Mouse (Mus musculus) limb, embryonic 15.5 days (tissue): ENCODE data around the gene Fanci. TPM values are rescaled to one million over a fixed set of nuclear protein-coding genes. Genes with fewer than 3 reads are reported as not detected.
A peak's percentile ranks its signal among the peaks of the same experiment; 100 is the strongest.

Experiments used
- ATAC-seq: fragments of 200-750 bp; cut with Nextera tagmentation; 2 replicates; pipeline ENCODE4 v1.8.0; 2017; ENCODE audit warnings: low read depth, moderate TSS enrichment; ENCODE audit not compliant: insufficient number of reproducible peaks, low FRiP score, low TSS enrichment
- H3K27ac ChIP-seq: fragments of 300-500 bp; sonication (generic); 2 replicates; pipeline ENCODE4 v1.5.1; 2015; ENCODE audit warnings: moderate library complexity, mild to moderate bottlenecking, inconsistent platforms
- H3K27me3 ChIP-seq: fragments of 300-500 bp; sonication (generic); 2 replicates; pipeline ENCODE4 v1.6.1; 2015; ENCODE audit warnings: inconsistent platforms
- H3K36me3 ChIP-seq: fragments of 300-500 bp; sonication (generic); 2 replicates; pipeline ENCODE4 v1.6.1; 2015; ENCODE audit warnings: inconsistent platforms
- H3K4me1 ChIP-seq: fragments of 300-500 bp; sonication (generic); 2 replicates; pipeline ENCODE4 v1.6.1; 2015; ENCODE audit warnings: inconsistent platforms
- H3K4me2 ChIP-seq: fragments of 300-500 bp; sonication (generic); 2 replicates; pipeline ENCODE4 v1.6.1; 2015; ENCODE audit warnings: mild to moderate bottlenecking, inconsistent platforms
- H3K4me3 ChIP-seq: fragments of 300-500 bp; sonication (generic); 2 replicates; pipeline ENCODE4 v1.5.1; 2015; ENCODE audit warnings: mild to moderate bottlenecking, inconsistent platforms
- H3K9ac ChIP-seq: fragments of 300-500 bp; sonication (generic); 2 replicates; pipeline ENCODE4 v1.6.1; 2015; ENCODE audit warnings: inconsistent platforms
- H3K9me3 ChIP-seq: fragments of 300-500 bp; sonication (generic); 2 replicates; pipeline ENCODE4 v1.6.1; 2016; ENCODE audit warnings: inconsistent platforms
- WGBS: fragments of 180-500 bp; shearing (Covaris S2); methylation state at CpG from one replicate; pipeline ENCODE4 v1.1.7; 2015; 5-methylcytosine and 5-hydroxymethylcytosine counted together
- polyA plus RNA-seq: library from polyadenylated mRNA; unstranded; fragments of >200 nt; fragmentation: Nextera tagmentation; extraction: Ambion mirVana; gene quantifications from 2 replicates; pipeline ENCODE4 v1.2.1, GENCODE M21; 2015

The Fanci gene
- 6.1 and 6.2 TPM in 2 replicates for polyA plus RNA-seq

- Histone ChIP-seq H3K9me3 (no peaks in the 10 kb centered on the region), H3K4me3 (peak within 1 kb of the TSS; percentile 60), H3K4me2 (peak within 1 kb of the TSS; percentile 98), H3K36me3 (no peaks in the 10 kb centered on the region), H3K4me1 (peaks cover 13% of the 10 kb centered on the region), H3K27ac (peak within 1 kb of the TSS; percentile 95), H3K27me3 (no peaks in the 10 kb centered on the region), H3K9ac (peak within 1 kb of the TSS; percentile 55)
- WGBS: under 1% methylated on average over 44 of the region's 44 CpGs
- ATAC-seq: peak; percentile 90
Observed at GRCm38 (mm10) chr7:79391883-79392649, at the start of gene Fanci. TSS of gene Fanci (plus strand) at chr7:79391929.

- Histone ChIP-seq H3K9me3 (no peaks in the 10 kb centered on the region), H3K4me1 (no peaks in the 10 kb centered on the region), H3K27me3 (no peaks in the 10 kb centered on the region), H3K9ac (no peak overlapping the region), H3K36me3 (peaks cover 20% of the 10 kb centered on the region; the same call in 1 of the 2 replicates), H3K4me3 (no peak overlapping the region), H3K4me2 (no peak overlapping the region), H3K27ac (no peak overlapping the region; the same call in 1 of the 2 replicates)
- 52% methylated on average over 4 of the region's 4 CpGs for WGBS
- no peak for ATAC-seq
Observed at GRCm38 (mm10) chr7:79345902-79346301, 45.8 kb upstream of the Fanci start.

GRCm38 (mm10) chr7:79346555-79347075 is 45.1 kb upstream of the Fanci start:
- Histone ChIP-seq H3K4me3 (no peak overlapping the region), H3K9me3 (no peaks in the 10 kb centered on the region), H3K27me3 (no peaks in the 10 kb centered on the region), H3K4me2 (no peak overlapping the region), H3K9ac (no peak overlapping the region), H3K36me3 (peaks cover 26% of the 10 kb centered on the region; the same call in 1 of the 2 replicates), H3K4me1 (no peaks in the 10 kb centered on the region), H3K27ac (no peak overlapping the region)
- ATAC-seq: no peak
- WGBS: 69% methylated on average over 8 of the region's 8 CpGs

GRCm38 (mm10) chr7:79347108-79347813 is 44.5 kb upstream of the Fanci start:
- WGBS: 74% methylated on average over 13 of the region's 13 CpGs
- H3K36me3 ChIP-seq: peaks cover 33% of the 10 kb centered on the region; the same call in 1 of the 2 replicates

GRCm38 (mm10) chr7:79348816-79349215 is 42.9 kb upstream of the Fanci start:
- 87% methylated on average over 8 of the region's 8 CpGs for WGBS
- no peak overlapping the region for H3K4me3 ChIP-seq
- H3K9ac ChIP-seq: no peak overlapping the region
- H3K4me2 ChIP-seq: no peak overlapping the region
- H3K4me1 ChIP-seq: no peaks in the 10 kb centered on the region
- H3K9me3 ChIP-seq: no peaks in the 10 kb centered on the region
- H3K27me3 ChIP-seq: no peaks in the 10 kb centered on the region
- no peak for ATAC-seq
- H3K36me3 ChIP-seq: peaks cover 33% of the 10 kb centered on the region; the same call in 1 of the 2 replicates
- H3K27ac ChIP-seq: no peak overlapping the region

More at GRCm38 (mm10) chr7:79347108-79347813, 44.5 kb upstream of the Fanci start:
- Histone ChIP-seq H3K4me1 (no peaks in the 10 kb centered on the region), H3K4me3 (no peak overlapping the region), H3K9ac (no peak overlapping the region), H3K4me2 (no peak overlapping the region), H3K27me3 (no peaks in the 10 kb centered on the region), H3K27ac (no peak overlapping the region), H3K9me3 (no peaks in the 10 kb centered on the region)
- ATAC-seq: no peak

- no peak for ATAC-seq
Observed at GRCm38 (mm10) chr7:79349738-79350386, 41.9 kb upstream of the Fanci start.

GRCm38 (mm10) chr7:79358350-79359182 is 33.2 kb upstream of the Fanci start:
- H3K9me3 ChIP-seq: no peaks in the 10 kb centered on the region
- 63% methylated on average over 15 of the region's 15 CpGs for WGBS
- H3K4me2 ChIP-seq: no peak overlapping the region
- H3K27ac ChIP-seq: no peak overlapping the region
- no peak overlapping the region for H3K9ac ChIP-seq
- H3K4me1 ChIP-seq: no peaks in the 10 kb centered on the region
- H3K27me3 ChIP-seq: no peaks in the 10 kb centered on the region
- H3K4me3 ChIP-seq: no peak overlapping the region
- peaks cover 61% of the 10 kb centered on the region for H3K36me3 ChIP-seq
- ATAC-seq: no peak

More at GRCm38 (mm10) chr7:79349738-79350386, 41.9 kb upstream of the Fanci start:
- no peaks in the 10 kb centered on the region for H3K4me1 ChIP-seq
- H3K27me3 ChIP-seq: no peaks in the 10 kb centered on the region
- H3K9ac ChIP-seq: no peak overlapping the region
- no peak overlapping the region for H3K27ac ChIP-seq
- H3K9me3 ChIP-seq: no peaks in the 10 kb centered on the region
- peaks cover 42% of the 10 kb centered on the region for H3K36me3 ChIP-seq
- H3K4me2 ChIP-seq: no peak overlapping the region
- 36% methylated on average over 12 of the region's 12 CpGs for WGBS
- no peak overlapping the region for H3K4me3 ChIP-seq

- no peak for ATAC-seq
- peaks cover 62% of the 10 kb centered on the region for H3K36me3 ChIP-seq
- no peak overlapping the region for H3K27ac ChIP-seq
- no peak overlapping the region for H3K4me2 ChIP-seq
- no peaks in the 10 kb centered on the region for H3K27me3 ChIP-seq
- H3K9me3 ChIP-seq: no peaks in the 10 kb centered on the region
- no peaks in the 10 kb centered on the region for H3K4me1 ChIP-seq
- no peak overlapping the region for H3K9ac ChIP-seq
- no peak overlapping the region for H3K4me3 ChIP-seq
- 78% methylated on average over 3 of the region's 3 CpGs for WGBS
Observed at GRCm38 (mm10) chr7:79359183-79359435, 32.6 kb upstream of the Fanci start.

GRCm38 (mm10) chr7:79360056-79360455 is 31.7 kb upstream of the Fanci start:
- H3K4me3 ChIP-seq: no peak overlapping the region
- no peaks in the 10 kb centered on the region for H3K27me3 ChIP-seq
- ATAC-seq: no peak
- H3K9ac ChIP-seq: no peak overlapping the region
- H3K9me3 ChIP-seq: no peaks in the 10 kb centered on the region
- no peak overlapping the region for H3K4me2 ChIP-seq
- no peaks in the 10 kb centered on the region for H3K4me1 ChIP-seq
- 68% methylated on average over 11 of the region's 11 CpGs for WGBS
- H3K36me3 ChIP-seq: peaks cover 56% of the 10 kb centered on the region
- no peak overlapping the region for H3K27ac ChIP-seq

- Histone ChIP-seq H3K27ac (peak overlapping the region; percentile 59; the same call in 1 of the 2 replicates), H3K9me3 (no peaks in the 10 kb centered on the region), H3K27me3 (no peaks in the 10 kb centered on the region), H3K4me3 (no peak overlapping the region), H3K36me3 (peaks cover 37% of the 10 kb centered on the region), H3K9ac (no peak overlapping the region), H3K4me2 (no peak overlapping the region), H3K4me1 (no peaks in the 10 kb centered on the region)
- 78% methylated on average over 8 of the region's 8 CpGs for WGBS
- ATAC-seq: no peak
Observed at GRCm38 (mm10) chr7:79362208-79362607, 29.5 kb upstream of the Fanci start.

- Histone ChIP-seq H3K4me1 (no peaks in the 10 kb centered on the region), H3K9ac (no peak overlapping the region), H3K4me3 (no peak overlapping the region), H3K27ac (peak overlapping the region; percentile 59), H3K36me3 (peaks cover 34% of the 10 kb centered on the region), H3K4me2 (no peak overlapping the region), H3K27me3 (no peaks in the 10 kb centered on the region), H3K9me3 (no peaks in the 10 kb centered on the region)
- WGBS: 91% methylated on average over 7 of the region's 7 CpGs
- ATAC-seq: no peak
Observed at GRCm38 (mm10) chr7:79362830-79363229, 28.9 kb upstream of the Fanci start.
